Mouse (Mus musculus) G1E (cell line): ENCODE measurements around the gene Fut2.

Experiments
- CTCF ChIP-seq: IDR thresholded peaks from 2 replicates; pipeline ENCODE4 v1.5.1; 2012; ENCODE audit warnings: low read depth, low read length, inconsistent platforms, mixed read lengths
- GATA2 ChIP-seq: IDR thresholded peaks from 2 replicates; pipeline ENCODE4 v1.6.1; 2012; ENCODE audit warnings: low read depth, low read length, inconsistent platforms, borderline replicate concordance
- POLR2AphosphoS5 ChIP-seq: IDR thresholded peaks from 2 replicates; pipeline ENCODE4 v1.6.1; 2012; ENCODE audit warnings: low read depth, low read length, inconsistent platforms; ENCODE audit not compliant: insufficient replicate concordance
- TAL1 ChIP-seq: conservative IDR thresholded peaks from 2 replicates; pipeline ENCODE4 v1.6.1; 2012; ENCODE audit warnings: low read depth, low read length, inconsistent platforms, mixed read lengths

DNA sequence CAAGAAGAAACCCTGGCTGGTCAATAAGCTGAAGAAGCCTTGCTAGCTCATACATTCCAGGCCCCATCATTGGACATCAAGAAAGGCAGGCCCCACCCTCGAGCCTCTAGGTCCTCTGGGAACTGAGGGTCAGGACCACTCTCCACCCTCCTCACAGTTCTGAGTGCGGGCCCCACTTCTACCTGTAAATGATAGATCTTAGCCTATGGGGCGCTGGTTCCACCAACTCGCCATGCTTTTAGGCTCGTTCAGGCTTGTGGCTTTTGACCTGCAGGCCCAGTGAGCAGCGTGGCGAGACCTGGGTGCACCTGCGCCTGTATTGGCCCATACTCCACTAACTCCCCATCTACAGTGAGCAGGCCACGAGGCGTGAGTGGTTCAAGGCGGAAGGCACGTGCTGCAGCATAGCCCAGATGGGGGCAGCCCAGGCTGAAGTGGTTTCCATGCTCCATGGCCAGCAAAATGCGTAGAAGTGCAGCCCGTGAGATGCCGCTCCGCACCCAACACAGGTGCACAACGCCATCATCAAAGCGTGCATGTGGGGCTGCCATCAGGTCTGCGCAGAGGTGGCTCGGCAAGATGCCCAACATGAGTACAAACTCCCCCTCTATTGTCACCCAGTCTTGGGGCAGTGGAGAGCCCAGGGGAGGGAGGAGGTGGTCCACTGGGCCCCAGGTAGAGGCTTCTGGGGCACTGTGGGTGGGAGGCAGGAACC lies 44.4 kb upstream of the Fut2 start:
- no peak for TF ChIP-seq CTCF
- no peak for TF ChIP-seq GATA2
- TF ChIP-seq TAL1 = no peak
- no peak for TF ChIP-seq POLR2AphosphoS5
